Mouse (Mus musculus) myocyte (in vitro differentiated cells): ENCODE measurements around the gene Cep57l1.
"Not testable (repeated sequence)": the region's sequence is repeated elsewhere in the genome, so short reads cannot be mapped to it uniquely, and the experiment has no call there.

Experiments
- E2F4 ChIP-seq: IDR thresholded peaks from one replicate; pipeline ENCODE4 v1.6.1; 2011; ENCODE audit warnings: mild to moderate bottlenecking, control low read depth, moderate library complexity; ENCODE audit not compliant: insufficient read depth
- MAX ChIP-seq: IDR thresholded peaks from one replicate; pipeline ENCODE4 v1.6.1; 2011; ENCODE audit warnings: low read depth, mild to moderate bottlenecking, control low read depth
- POLR2A ChIP-seq: IDR thresholded peaks from one replicate; pipeline ENCODE4 v1.6.1; 2011; ENCODE audit warnings: low read depth, mild to moderate bottlenecking, control low read depth, moderate library complexity; ENCODE audit not compliant: insufficient read length
- POLR2AphosphoS2 ChIP-seq: IDR thresholded peaks from one replicate; pipeline ENCODE4 v1.6.1; 2011; ENCODE audit warnings: low read depth, control low read depth; ENCODE audit not compliant: insufficient read length
- SRF ChIP-seq: IDR thresholded peaks from one replicate; pipeline ENCODE4 v1.6.1; 2011; ENCODE audit warnings: low read depth; ENCODE audit not compliant: control insufficient read depth, insufficient read length
- TCF12 ChIP-seq: IDR thresholded peaks from one replicate; pipeline ENCODE4 v1.6.1; 2011; ENCODE audit warnings: mild to moderate bottlenecking, control low read depth; ENCODE audit not compliant: poor library complexity, insufficient read depth, severe bottlenecking

DNA sequence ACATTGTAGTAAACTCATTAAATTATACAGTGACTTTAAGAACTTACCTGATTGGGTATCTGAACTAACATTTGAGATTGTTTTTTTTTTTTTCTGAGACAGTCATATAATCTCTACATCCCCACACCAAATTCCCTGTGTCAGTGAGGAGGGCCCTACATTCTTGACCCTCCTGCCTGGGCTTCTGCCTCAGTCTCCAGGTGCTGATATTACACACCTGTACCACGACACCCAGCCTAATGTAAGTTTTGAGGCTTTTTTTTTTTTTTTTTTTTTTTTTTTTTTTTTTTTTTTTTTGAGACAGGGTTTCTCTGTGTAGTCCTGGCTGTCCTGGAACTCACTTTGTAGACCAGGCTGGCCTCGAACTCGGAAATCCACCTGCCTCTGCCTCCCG, 13.6 kb upstream of the Cep57l1 start:
- TF ChIP-seq POLR2A, MAX, E2F4, TCF12, POLR2AphosphoS2, SRF: not testable (repeated sequence)
